Mouse (Mus musculus) liver, adult 2 months (tissue): ENCODE measurements around the gene Cemip2. TPM values are rescaled to one million over a fixed set of nuclear protein-coding genes. Genes with fewer than 3 reads are reported as not detected.
A peak's percentile ranks its signal among the peaks of the same experiment; 100 is the strongest.

Source experiments
- DNase-seq: peaks from one replicate; pipeline ENCODE4 v3.0.0-alpha.2; 2011; ENCODE audit warnings: low read depth, low spot score; ENCODE audit errors: extremely low read depth
- H3K27ac ChIP-seq: fragments of 200-500 bp; replicated peaks from 2 replicates; pipeline ENCODE4 v1.5.1; 2012; ENCODE audit warnings: low read depth, mild to moderate bottlenecking, control low read depth, inconsistent platforms, low read length; ENCODE audit not compliant: insufficient read depth
- H3K27me3 ChIP-seq: fragments of 200-500 bp; 2 replicates; pipeline ENCODE4 v1.6.1; 2012; ENCODE audit warnings: mild to moderate bottlenecking, moderate library complexity, low read length, inconsistent platforms; ENCODE audit not compliant: control insufficient read depth, insufficient read depth
- H3K36me3 ChIP-seq: fragments of 200-500 bp; 2 replicates; pipeline ENCODE4 v1.6.1; 2012; ENCODE audit warnings: low read length, inconsistent platforms; ENCODE audit not compliant: control insufficient read depth, insufficient read depth
- H3K4me1 ChIP-seq: fragments of 200-500 bp; 2 replicates; pipeline ENCODE4 v1.6.1; 2011; ENCODE audit warnings: low read length; ENCODE audit not compliant: control insufficient read depth, insufficient read depth
- H3K4me3 ChIP-seq: fragments of 200-500 bp; 2 replicates; pipeline ENCODE4 v1.5.1; 2011; ENCODE audit warnings: low read depth, mild to moderate bottlenecking, control low read depth, low read length, moderate library complexity; ENCODE audit not compliant: insufficient read depth
- H3K79me2 ChIP-seq: fragments of 200-500 bp; 2 replicates; pipeline ENCODE4 v1.6.1; 2012; ENCODE audit warnings: inconsistent platforms, mild to moderate bottlenecking, low read length, moderate library complexity; ENCODE audit not compliant: control insufficient read depth, insufficient read depth
- H3K9ac ChIP-seq: fragments of 200-500 bp; 2 replicates; pipeline ENCODE4 v1.6.1; 2012; ENCODE audit warnings: low read depth, mild to moderate bottlenecking, control low read depth, inconsistent platforms, low read length
- CTCF ChIP-seq: fragments of 200-500 bp; IDR thresholded peaks from 2 replicates; pipeline ENCODE4 v1.5.1; 2011; ENCODE audit warnings: low read depth, low read length, control low read depth
- POLR2A ChIP-seq: fragments of 200-500 bp; IDR thresholded peaks from 2 replicates; pipeline ENCODE4 v1.6.1; 2011; ENCODE audit warnings: low read length, control low read depth; ENCODE audit not compliant: insufficient read depth; ENCODE audit errors: extremely low read depth
- WGBS: fragments of 180-500 bp; shearing (Covaris S2); methylation state at CpG from one replicate; pipeline ENCODE4 v1.1.7; 2018; 5-methylcytosine and 5-hydroxymethylcytosine counted together
- polyA plus RNA-seq: library from polyadenylated mRNA; depleted of rRNA; stranded (reverse); fragments of >200 nt; gene quantifications from 2 replicates; pipeline ENCODE4 v1.2.3, GENCODE M21; 2012
- total RNA-seq: library from RNA; depleted of rRNA; stranded (reverse); fragments of >200 nt; gene quantifications from 2 replicates; pipeline ENCODE4 v1.2.3, GENCODE M21; 2014

Cemip2 gene
- total and polyA plus RNA-seq, 2 experiments = 2.9 to 18.1 TPM

DNA sequence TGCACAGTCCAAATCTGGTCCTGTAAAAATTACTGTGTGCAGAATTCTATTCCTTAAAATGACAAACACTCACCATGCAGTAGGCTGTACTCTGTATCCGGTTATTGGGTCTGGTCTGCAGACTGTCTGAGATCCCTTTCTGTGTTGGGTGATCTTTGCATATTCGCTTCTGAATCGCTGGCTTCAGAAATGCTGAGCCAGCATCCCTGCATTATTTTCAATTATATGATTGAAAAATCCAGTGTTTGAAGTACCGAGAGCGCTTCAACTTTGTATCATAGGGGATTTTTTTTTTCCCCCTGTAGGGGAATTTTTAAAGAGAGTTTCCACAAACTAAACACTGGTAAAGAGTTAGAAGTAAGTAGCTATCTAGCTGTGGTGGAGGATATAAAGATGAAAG, 32.0 kb downstream of the Cemip2 start:
- 86% methylated on average over 5 of the region's 5 CpGs for WGBS
- no peak overlapping the region for H3K27ac ChIP-seq
- no peak overlapping the region for H3K4me3 ChIP-seq
- no peaks in the 10 kb centered on the region for H3K79me2 ChIP-seq
- TF ChIP-seq CTCF (no peak), POLR2A (no peak)
- peaks cover 2% of the 10 kb centered on the region; the same call in 1 of the 2 replicates for H3K4me1 ChIP-seq
- DNase-seq = no peak
- no peaks in the 10 kb centered on the region for H3K27me3 ChIP-seq
- peaks cover 30% of the 10 kb centered on the region for H3K36me3 ChIP-seq
- H3K9ac ChIP-seq = no peak overlapping the region

DNA sequence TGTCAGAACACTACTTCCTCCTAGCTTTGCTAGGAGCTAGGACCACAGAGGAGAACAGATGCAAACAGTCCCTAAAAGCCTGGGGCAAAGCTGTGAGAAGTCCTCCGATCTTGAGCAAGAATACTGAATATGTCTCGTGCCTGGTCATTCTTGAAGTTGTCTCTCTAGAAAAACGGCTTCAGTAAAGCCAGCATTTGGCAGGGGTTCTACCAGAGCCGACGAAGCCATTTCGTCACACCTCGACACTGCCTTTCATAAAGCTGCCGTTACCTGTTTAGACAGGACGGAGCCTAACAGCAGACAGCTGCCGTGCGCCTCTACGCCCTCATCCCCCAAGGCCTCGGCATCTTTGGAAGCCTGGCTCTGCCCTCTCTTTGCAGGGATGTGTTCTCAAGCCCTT, 35.4 kb downstream of the Cemip2 start:
- Histone ChIP-seq H3K9ac (no peak overlapping the region; the same call in 1 of the 2 replicates), H3K4me1 (peaks cover 11% of the 10 kb centered on the region), H3K27me3 (no peaks in the 10 kb centered on the region), H3K27ac (no peak overlapping the region), H3K36me3 (peaks cover 26% of the 10 kb centered on the region), H3K79me2 (no peaks in the 10 kb centered on the region; the same call in 1 of the 2 replicates), H3K4me3 (no peak overlapping the region)
- DNase-seq = peak; percentile 33
- 49% methylated on average over 13 of the region's 13 CpGs for WGBS
- no peak for TF ChIP-seq POLR2A
- TF ChIP-seq CTCF = no peak

- Histone ChIP-seq H3K27me3 (no peaks in the 10 kb centered on the region), H3K4me1 (peaks cover 15% of the 10 kb centered on the region), H3K4me3 (no peak overlapping the region; the same call in 1 of the 2 replicates), H3K27ac (0 out of 2 replicates have a peak overlapping the region, but pooled peaks have one; percentile 5), H3K9ac (no peak overlapping the region), H3K79me2 (no peaks in the 10 kb centered on the region; the same call in 1 of the 2 replicates), H3K36me3 (peaks cover 22% of the 10 kb centered on the region; the same call in 1 of the 2 replicates)
- DNase-seq = peak; percentile 93
- TF ChIP-seq CTCF (no peak), POLR2A (no peak)
- 14% methylated on average over 8 of the region's 8 CpGs for WGBS
Observed at GRCm38 (mm10) chr19:21814433-21815020, 36.4 kb downstream of the Cemip2 start.

DNA sequence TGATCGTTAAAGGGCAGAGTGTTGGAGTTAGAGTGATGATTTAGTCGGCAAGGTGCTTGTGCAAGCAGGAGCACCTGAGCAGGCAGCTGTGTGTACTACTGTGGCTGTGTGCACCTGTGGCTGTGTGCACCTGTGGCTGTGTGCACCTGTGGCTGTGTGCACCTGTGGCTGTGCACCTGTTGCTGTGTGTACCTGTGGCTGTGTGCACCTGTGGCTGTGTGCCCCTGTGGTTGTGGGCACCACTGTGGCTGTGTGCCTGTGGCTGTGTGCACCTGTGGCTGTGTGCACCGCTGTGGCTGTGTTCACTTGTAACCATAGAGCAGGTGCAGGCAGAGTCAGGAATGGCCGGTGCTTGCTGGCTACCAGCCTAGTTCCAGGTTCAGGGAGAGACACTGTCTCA, 38.1 kb downstream of the Cemip2 start:
- no peak overlapping the region for H3K4me3 ChIP-seq
- H3K79me2 ChIP-seq = no peaks in the 10 kb centered on the region; the same call in 1 of the 2 replicates
- H3K27me3 ChIP-seq = no peaks in the 10 kb centered on the region
- H3K4me1 ChIP-seq = peaks cover 17% of the 10 kb centered on the region
- peaks cover 24% of the 10 kb centered on the region; the same call in 1 of the 2 replicates for H3K36me3 ChIP-seq
- no peak for TF ChIP-seq CTCF
- no peak for TF ChIP-seq POLR2A
- no peak overlapping the region for H3K9ac ChIP-seq
- DNase-seq = no peak
- WGBS = 90% methylated on average over 4 of the region's 4 CpGs
- no peak overlapping the region for H3K27ac ChIP-seq

DNA sequence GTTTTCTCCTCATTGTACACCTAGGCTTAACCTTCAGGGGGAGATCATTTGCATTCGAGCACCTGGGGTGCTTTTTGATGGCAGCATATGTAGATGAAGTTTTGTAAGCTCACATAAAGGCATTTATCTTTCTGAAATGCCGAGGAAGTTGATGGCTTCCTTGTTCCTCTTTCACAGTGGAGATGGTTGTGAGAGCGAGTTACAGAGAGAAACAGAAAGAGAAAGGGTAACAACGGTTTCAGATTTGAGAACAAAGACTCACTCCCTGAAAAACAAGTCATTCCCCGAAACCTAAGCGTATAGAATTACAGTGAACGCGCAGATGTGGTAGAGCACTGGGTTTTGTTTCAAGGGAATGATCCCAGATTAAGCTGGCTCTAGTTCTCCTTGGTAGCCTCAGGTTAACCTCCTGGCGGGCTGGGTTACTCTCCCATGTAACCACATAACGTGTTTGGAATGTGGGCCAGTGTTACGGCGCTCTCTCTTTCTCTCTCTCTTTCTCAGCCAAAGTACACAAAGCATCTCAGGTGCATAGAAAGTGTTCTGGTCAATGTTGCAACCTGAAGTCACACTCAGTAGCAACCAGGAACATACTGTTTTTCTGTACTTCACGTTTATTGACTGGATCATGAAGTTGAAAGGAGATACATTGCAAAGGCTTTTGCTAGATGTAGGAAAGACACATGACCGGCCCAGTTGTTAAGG, 40.0 kb downstream of the Cemip2 start:
- Histone ChIP-seq H3K27me3 (no peaks in the 10 kb centered on the region), H3K79me2 (no peaks in the 10 kb centered on the region; the same call in 1 of the 2 replicates), H3K9ac (no peak overlapping the region), H3K4me1 (peaks cover 17% of the 10 kb centered on the region), H3K4me3 (peak overlapping the region; percentile 18; the same call in 1 of the 2 replicates), H3K27ac (peak overlapping the region; percentile 44), H3K36me3 (peaks cover 16% of the 10 kb centered on the region; the same call in 1 of the 2 replicates)
- WGBS = 23% methylated on average over 14 of the region's 14 CpGs
- DNase-seq = peak; percentile 97
- TF ChIP-seq POLR2A = no peak
- TF ChIP-seq CTCF = no peak

- Histone ChIP-seq H3K79me2 (no peaks in the 10 kb centered on the region; the same call in 1 of the 2 replicates), H3K27me3 (no peaks in the 10 kb centered on the region), H3K4me3 (no peak overlapping the region), H3K36me3 (peaks cover 15% of the 10 kb centered on the region; the same call in 1 of the 2 replicates), H3K4me1 (peaks cover 15% of the 10 kb centered on the region), H3K27ac (no peak overlapping the region), H3K9ac (no peak overlapping the region)
- 20% methylated on average over 5 of the region's 5 CpGs for WGBS
- TF ChIP-seq POLR2A = no peak
- TF ChIP-seq CTCF = no peak
- DNase-seq = peak; percentile 62
Observed at GRCm38 (mm10) chr19:21819585-21819984, 41.4 kb downstream of the Cemip2 start.
